Mouse (Mus musculus): ENCODE results near the gene Ppp2r3d.

Gene Ppp2r3d

GRCm38 (mm10) chr9:124411553-124411952 is 65.1 kb downstream of the Ppp2r3d start:
- CTCF ChIA-PET, result no interaction called here

- CTCF ChIA-PET, result no interaction called here
Measured at GRCm38 (mm10) chr9:124408564-124408963, 68.1 kb downstream of the Ppp2r3d start.
